Mouse (Mus musculus): ENCODE data around the gene Olfr1390.
"Not testable (repeated sequence)": the region's sequence is repeated elsewhere in the genome, so short reads cannot be mapped to it uniquely, and the experiment has no call there.

Gene Olfr1390

DNA sequence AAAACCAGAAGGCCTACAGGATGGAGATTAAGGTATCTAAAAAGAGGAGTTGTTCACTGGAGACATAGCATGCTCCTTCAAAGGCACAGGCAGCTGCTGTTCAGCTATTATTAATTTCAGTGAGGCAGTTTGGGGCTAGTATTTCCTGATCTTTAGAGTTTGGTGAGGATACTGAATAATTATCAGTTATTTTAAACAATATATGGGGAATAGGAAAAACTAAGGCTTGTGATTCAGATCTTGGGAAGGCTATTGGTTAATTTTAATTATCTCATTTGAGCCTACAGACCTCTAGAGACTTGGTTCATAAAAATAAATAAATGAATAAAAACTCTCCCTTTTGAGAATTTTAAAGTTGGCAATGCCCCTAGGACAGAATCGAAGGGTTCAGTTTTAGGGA, at the start of gene Olfr1390:
TSS of gene Olfr1390 (plus strand) at position 301 of the 400 bp plus-strand sequence.
- DNase-seq: no peak

DNA sequence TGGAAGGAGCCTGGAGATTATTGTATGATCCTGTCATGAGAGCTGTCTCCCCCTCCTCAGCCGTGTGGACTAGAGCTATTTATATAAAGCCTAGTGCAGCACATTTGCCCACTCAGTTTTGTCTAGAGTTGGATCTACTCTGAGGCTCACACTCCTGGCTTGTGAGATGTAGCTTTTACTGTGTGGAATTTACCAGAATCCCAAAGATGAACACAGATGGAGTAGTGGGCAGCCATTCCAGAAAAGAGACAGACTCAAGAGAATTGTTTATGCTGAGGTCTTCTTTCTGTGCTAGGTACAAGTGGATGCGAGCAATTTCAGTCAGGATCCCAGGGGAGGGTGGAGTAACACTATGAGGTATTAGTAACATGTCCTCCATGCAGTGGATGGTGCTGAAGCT, 47.7 kb upstream of the Olfr1390 start:
- DNase-seq: no peak

DNA sequence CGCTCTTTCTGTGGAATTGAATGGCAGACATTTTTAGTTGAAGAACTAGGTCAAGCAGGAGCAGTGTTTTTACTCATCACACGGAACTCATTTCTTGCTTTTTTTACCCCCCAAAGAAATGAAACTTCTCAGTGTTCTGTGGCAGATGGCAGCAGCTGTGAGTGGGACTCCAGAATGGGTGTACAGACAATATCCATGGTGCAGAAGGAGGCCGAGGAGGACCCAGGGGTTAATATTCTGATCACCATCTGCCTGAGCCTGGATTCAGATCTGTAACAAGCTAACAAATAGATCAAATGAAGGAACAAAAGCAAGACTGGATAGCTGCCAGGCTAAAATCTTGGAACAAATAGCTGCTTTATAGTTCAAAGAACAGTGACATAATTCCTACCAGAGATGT, 42.2 kb upstream of the Olfr1390 start:
- no peak for DNase-seq

DNA sequence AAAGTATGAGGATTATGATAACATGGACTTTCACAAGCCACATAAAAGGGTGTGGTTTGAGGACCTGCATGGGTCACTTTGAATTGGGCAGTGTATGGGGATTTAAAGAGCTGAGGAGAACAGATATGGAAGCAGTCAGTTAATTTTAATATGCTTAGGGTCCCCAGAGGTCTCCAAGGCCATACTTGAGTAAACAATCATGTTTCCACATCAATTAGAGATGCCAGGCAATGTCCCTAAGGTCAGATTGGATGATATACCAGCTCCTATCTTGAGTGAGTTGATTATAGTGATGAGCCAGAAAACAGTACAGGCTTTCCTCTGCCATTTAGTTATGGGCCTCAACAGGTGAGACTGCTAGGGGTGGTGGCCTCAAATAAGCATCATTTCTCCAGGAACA, 30.5 kb upstream of the Olfr1390 start, which contains the start of gene Olfr10:
TSS of gene Olfr10 (plus strand) at position 301 of the 400 bp plus-strand sequence.
- no peak for DNase-seq

DNA sequence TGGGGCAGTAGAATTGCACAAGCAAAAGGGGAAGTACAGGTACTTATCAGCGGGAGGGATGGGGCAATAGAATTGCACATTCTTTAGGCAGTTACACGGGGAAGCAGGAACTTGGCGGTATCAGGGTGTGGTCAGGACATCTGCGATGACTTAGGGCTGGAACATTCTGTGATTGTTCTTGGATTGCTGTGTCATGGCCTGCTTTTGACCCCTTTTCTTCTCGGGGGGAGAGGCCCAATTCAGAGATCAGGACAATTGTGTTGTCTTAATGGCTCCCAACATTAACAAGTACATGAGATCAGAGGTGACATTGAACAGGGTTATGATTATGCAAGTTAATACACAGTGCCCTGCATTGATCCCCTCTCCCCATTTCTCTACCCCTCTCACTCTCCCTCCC, 26.4 kb upstream of the Olfr1390 start:
- DNase-seq: not testable (repeated sequence)

DNA sequence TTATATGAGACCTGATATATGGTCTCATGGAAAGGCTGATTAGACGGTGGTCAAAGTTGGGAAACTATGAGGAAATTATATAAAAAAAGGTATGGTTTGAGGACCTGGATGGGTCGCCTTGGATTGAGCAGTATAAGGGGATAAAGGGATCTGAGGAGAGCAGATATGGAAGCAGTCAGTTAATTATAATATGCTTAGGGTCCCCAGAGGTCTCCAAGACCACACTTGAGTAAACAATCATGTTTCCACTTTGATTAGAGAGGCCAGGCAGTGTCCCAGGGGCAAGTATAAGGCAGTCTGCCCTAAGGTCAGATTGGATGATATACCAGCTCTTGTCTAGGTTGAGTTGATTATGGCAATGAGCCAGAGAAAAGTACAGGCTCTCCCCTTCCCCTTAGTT, 12.5 kb upstream of the Olfr1390 start, which contains the start of gene Olfr1391:
TSS of gene Olfr1391 (plus strand) at position 301 of the 400 bp plus-strand sequence.
- DNase-seq: no peak

DNA sequence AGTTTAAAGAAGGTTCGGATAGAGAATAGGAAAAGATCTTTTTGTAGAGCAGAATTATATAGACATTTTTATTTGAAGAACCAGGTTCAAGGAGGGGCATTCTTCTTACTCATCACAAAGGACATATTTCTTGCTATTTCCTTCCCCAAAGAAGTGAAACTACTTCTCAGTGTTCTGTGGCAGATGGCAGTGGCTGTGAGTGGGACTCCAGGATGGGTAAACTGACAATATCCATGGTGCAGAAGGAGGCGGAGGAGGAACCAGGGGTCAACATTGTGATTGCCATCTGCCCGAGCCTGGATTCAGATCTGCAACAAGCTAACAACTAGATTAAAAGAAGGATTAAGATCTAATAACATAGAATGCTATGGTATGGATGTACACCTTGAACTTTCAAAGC, 8.3 kb upstream of the Olfr1390 start:
- DNase-seq: no peak

DNA sequence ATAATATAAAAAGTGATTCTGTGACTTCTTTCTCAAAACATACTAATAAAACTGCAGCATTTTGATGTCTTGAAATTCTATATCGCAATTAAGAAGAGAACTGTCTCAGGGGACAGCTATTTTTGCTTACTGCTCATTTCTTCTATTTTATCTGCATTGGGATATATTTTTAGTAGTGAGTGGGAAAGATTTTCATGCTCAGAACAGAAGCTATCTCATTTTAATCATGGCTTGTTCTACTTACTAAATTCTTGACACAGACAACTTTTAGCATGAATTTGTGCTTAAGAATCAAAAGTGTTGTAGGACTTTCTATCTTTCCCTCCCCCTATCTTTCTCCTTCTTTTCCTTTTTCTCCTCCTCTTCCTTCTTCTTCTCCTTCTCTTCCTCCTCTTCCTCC, 5.3 kb upstream of the Olfr1390 start:
- DNase-seq: no peak

DNA sequence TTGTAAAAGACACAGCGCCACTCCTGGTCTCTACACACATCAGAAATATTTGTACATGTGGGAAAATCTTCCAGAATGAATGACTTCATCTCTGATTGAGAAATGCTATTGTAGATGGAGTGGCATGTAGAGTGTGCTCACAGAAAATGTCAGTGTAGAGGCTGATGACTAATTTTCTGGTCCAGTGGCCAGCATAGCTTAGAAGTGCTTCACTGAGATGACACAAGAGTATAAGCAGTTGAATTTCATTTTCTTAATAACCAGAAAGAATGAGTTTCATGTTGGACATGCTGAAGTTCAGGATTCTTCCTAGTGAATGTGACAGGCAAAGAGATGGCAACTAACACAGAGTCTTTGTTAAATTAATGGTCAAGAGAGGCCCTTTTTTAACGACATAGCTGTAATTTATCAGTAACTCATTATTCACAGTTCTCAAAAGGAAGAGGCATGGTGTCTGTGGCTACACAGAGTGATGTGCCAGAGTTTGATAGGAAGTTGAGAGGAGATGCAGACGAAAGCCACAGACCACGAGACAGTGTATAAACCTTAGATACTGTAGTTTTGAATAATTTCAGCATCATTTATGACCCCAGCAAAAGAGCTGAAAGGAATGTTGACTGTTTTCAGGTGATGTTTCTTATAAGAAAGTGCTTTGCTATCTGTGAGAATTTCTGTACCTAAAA, 2.3 kb downstream of the Olfr1390 start:
- no peak for DNase-seq

DNA sequence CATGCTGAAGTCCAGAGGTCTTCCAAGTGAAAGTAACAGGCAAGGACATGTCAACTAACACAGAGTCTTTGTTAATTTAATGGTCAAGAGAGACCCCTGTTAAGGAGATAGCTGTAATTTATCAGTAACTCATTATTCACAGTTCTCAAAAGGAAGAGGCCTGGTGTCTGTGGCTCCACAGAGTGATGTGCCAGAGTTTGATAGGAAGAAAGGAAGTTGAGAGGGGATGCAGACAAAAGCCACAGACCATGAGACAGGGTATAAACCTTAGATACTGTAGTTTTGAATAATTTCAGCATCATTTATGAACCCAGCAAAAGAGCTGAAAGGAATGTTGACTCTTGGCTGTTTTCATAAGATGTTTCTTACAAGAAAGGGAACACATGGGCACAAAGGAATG, 48.1 kb downstream of the Olfr1390 start:
- DNase-seq: no peak

DNA sequence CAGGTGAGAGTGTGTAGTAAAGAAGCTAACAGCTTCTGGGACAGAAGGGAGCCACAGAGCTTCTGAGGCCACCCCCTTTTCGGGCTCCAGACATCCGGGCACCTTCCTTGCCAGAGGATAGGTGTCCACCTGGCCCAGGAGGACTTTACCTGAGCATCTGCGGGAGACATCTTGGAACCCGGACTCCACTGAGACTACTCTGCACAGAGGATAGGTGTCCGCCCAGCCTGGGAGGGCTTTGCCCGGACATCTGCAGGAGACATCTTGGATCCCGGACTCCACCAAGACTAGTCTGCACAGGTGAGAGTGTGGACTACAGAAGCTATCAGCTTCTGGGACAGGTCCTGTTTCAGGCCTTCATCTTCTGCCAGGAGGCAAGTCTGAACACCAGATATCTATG, 51.1 kb downstream of the Olfr1390 start:
- DNase-seq: not testable (repeated sequence)

Measured in kidney, postnatal 14 days (tissue).